Mouse (Mus musculus) heart, embryonic 11.5 days (tissue): ENCODE results near the gene Hemk1. TPM values are rescaled to one million over a fixed set of nuclear protein-coding genes. Genes with fewer than 3 reads are reported as not detected.

Experiments used
- ATAC-seq: fragments of 200-750 bp; cut with Nextera tagmentation; replicated peaks from 2 replicates; pipeline ENCODE4 v1.8.0; 2017; ENCODE audit warnings: moderate library complexity; ENCODE audit not compliant: insufficient number of reproducible peaks, low FRiP score, low TSS enrichment
- H3K27ac ChIP-seq: fragments of 300-500 bp; sonication (generic); 2 replicates; pipeline ENCODE4 v1.5.1; 2014; ENCODE audit warnings: mild to moderate bottlenecking, low read depth, low read length
- H3K27me3 ChIP-seq: fragments of 300-500 bp; sonication (generic); 2 replicates; pipeline ENCODE4 v1.6.1; 2014; ENCODE audit warnings: mild to moderate bottlenecking, low read length, mixed read lengths; ENCODE audit not compliant: control insufficient read depth, insufficient read depth
- H3K36me3 ChIP-seq: fragments of 300-500 bp; sonication (generic); 2 replicates; pipeline ENCODE4 v1.6.1; 2014; ENCODE audit warnings: mild to moderate bottlenecking, low read length, moderate library complexity, mixed read lengths; ENCODE audit not compliant: control insufficient read depth, insufficient read depth
- H3K4me1 ChIP-seq: fragments of 300-500 bp; sonication (generic); 2 replicates; pipeline ENCODE4 v1.6.1; 2014; ENCODE audit warnings: low read length; ENCODE audit not compliant: control insufficient read depth, insufficient read depth
- H3K4me2 ChIP-seq: fragments of 300-500 bp; sonication (generic); 2 replicates; pipeline ENCODE4 v1.6.1; 2014; ENCODE audit warnings: mild to moderate bottlenecking, moderate library complexity
- H3K4me3 ChIP-seq: fragments of 300-500 bp; sonication (generic); 2 replicates; pipeline ENCODE4 v1.5.1; 2014; ENCODE audit warnings: low read depth, low read length
- H3K9ac ChIP-seq: fragments of 300-500 bp; sonication (generic); 2 replicates; pipeline ENCODE4 v1.6.1; 2014; ENCODE audit warnings: mild to moderate bottlenecking, low read depth, low read length, moderate library complexity
- H3K9me3 ChIP-seq: fragments of 300-500 bp; sonication (generic); replicated peaks from 2 replicates; pipeline ENCODE4 v1.6.1; 2016; ENCODE audit warnings: low read length; ENCODE audit not compliant: control insufficient read depth
- WGBS: fragments of 180-500 bp; shearing (Covaris S2); extraction: QIAGEN DNeasy Blood & Tissue Kit; methylation state at CpG from one replicate; pipeline ENCODE4 v1.1.7; 2014; ENCODE audit not compliant: insufficient replicate concordance; 5-methylcytosine and 5-hydroxymethylcytosine counted together
- polyA plus RNA-seq: library from polyadenylated mRNA; unstranded; fragments of >200 nt; fragmentation: Nextera tagmentation; extraction: Ambion mirVana; gene quantifications from 2 replicates; pipeline ENCODE4 v1.2.1, GENCODE M21; 2014

Gene Hemk1
- polyA plus RNA-seq, 1 experiment from 2014 or later: 12.1 TPM

DNA sequence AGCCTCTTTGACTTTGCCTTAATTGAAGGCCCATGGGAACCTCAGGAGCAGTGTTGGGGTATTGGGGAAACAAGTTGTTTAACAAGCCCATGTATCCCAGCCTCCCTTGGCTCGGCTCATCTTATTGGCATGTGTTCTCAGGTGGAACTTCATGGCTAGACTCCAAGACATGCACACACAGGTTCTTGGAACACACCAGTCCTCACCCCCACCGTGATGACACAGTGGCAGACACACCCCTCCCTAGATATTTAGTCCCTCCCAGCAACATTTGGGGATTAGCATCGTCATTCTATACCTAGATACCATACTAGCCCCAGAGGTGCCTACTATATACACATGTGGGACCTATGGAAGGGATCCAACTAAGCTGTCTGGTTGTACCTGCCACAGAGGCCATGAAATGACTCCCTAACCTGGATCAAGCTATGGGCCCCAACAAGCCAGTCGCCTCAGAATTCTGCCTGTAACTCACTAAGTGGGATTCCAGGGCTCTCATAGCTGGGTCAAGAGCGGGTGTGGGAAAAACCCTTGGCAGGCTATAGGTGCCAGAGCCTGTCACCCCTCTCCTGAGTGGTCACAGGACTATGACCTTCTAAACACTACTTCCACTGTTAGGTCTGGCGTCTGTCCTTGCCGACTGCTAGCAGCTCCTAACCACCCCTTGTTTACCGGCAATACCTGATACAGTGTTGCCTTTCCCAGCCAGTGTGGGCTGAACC lies 39.9 kb downstream of the Hemk1 start:
- ATAC-seq: no peak
- Histone ChIP-seq H3K27me3 (no peaks in the 10 kb centered on the region), H3K4me2 (peak overlapping the region; percentile 97), H3K4me3 (peak overlapping the region; percentile 74), H3K27ac (no peak overlapping the region; the same call in 1 of the 2 replicates), H3K4me1 (peaks cover 43% of the 10 kb centered on the region), H3K36me3 (0 out of 2 replicates have a peak, but pooled peaks cover 7% of the 10 kb centered on the region), H3K9me3 (no peaks in the 10 kb centered on the region), H3K9ac (peak overlapping the region; percentile 84; the same call in 1 of the 2 replicates)
- 56% methylated on average over 8 of the region's 8 CpGs for WGBS

DNA sequence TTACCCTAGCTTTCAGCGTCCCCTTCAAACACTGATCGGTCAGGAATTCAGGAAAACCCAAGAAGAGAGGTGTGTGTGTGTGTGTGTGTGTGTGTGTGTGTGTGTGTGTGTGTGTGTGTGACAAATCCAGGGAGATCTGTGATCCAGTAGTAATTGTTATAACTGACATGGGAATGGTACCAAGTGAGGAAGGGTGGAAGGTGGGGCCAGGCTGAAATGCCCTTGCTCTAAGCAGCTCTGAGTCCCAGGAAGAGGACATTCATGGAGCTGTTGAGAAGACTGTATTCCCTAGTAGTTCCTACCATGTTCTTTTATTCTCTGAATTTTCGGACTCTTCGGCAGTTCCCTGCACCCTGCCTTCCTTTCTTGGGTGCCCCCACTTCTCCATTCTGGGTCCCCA lies 40.5 kb downstream of the Hemk1 start:
- Histone ChIP-seq H3K36me3 (0 out of 2 replicates have a peak, but pooled peaks cover 7% of the 10 kb centered on the region), H3K27me3 (no peaks in the 10 kb centered on the region), H3K4me3 (peak overlapping the region; percentile 74), H3K9ac (peak overlapping the region; percentile 84; the same call in 1 of the 2 replicates), H3K27ac (no peak overlapping the region), H3K9me3 (no peaks in the 10 kb centered on the region), H3K4me2 (peak overlapping the region; percentile 97), H3K4me1 (peaks cover 38% of the 10 kb centered on the region)
- no peak for ATAC-seq
- WGBS: 81% methylated on average over 4 of the region's 4 CpGs

DNA sequence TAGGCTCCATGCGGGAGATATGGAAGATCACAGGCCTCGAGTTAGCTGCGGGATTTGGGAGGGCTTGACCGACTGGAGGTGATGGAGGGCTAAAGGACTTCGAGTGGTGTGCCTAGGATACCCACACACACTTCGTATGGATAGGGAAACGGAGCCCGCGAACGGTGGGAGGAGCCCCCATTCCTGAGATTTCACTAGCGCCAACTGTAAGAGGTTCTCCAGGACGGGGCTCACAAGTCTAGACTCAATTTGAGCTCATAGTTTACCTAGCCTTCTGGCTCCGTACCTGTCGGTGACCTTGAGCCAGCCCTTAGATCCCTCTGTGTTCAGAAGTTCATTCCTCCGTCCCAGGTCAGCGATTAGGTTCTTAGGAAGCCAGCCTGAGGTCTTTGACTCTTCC lies 41.1 kb downstream of the Hemk1 start:
- 11% methylated on average over 16 of the region's 16 CpGs for WGBS
- Histone ChIP-seq H3K27me3 (no peaks in the 10 kb centered on the region), H3K4me1 (peaks cover 32% of the 10 kb centered on the region), H3K36me3 (0 out of 2 replicates have a peak, but pooled peaks cover 7% of the 10 kb centered on the region), H3K9me3 (no peaks in the 10 kb centered on the region), H3K27ac (peak overlapping the region; percentile 82), H3K9ac (peak overlapping the region; percentile 84), H3K4me3 (peak overlapping the region; percentile 74), H3K4me2 (peak overlapping the region; percentile 97)
- ATAC-seq: no peak

DNA sequence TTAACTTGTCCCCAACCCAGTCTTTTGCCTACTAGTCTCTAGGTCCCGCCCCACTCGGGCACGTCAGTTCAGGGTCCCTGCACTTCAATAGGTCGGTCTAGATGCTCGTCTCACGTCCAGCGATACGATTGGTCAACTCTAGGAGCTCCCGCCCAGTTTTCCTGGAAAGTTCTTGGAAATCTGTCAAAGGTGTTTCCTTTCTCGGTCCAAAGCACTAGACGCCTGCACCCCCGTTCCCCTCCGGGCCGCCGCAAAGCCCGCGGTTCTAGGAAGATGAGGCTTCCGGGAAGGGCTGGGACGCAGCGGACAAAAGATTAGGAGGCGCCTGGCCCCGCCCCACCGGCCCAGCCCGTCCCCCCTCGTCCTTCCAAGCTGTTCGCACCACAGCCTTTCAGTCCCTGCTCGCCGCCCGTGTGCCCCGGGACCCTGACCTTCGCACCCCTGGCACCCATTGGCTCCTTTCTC lies 41.6 kb downstream of the Hemk1 start:
- Histone ChIP-seq H3K4me2 (peak overlapping the region; percentile 97), H3K27me3 (no peaks in the 10 kb centered on the region), H3K36me3 (0 out of 2 replicates have a peak, but pooled peaks cover 7% of the 10 kb centered on the region), H3K4me3 (peak overlapping the region; percentile 74), H3K4me1 (peaks cover 29% of the 10 kb centered on the region), H3K9ac (peak overlapping the region; percentile 84), H3K27ac (peak overlapping the region; percentile 82), H3K9me3 (no peaks in the 10 kb centered on the region)
- ATAC-seq: peak; percentile 94
- WGBS: under 1% methylated on average over 31 of the region's 31 CpGs

DNA sequence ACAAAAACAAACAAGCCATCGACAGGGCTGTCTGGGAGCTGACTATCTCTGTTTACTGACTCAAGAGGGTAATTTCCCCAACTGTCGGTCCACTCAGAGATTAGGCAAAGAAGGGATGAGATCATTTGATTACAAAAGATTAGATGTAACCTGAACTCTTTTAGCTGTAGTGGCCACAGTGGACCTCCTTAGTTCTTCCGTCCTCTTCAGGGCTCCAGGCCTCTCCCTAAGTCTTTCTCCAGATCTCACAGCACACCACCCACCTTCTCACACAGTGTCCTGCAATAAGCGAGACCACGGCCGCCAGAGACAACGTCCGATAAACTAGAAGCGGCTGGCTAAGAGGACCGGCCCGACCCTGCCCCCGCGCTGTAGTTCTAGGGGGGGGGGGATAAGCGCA lies 42.1 kb downstream of the Hemk1 start:
- WGBS: 2% methylated on average over 14 of the region's 14 CpGs
- peaks cover 24% of the 10 kb centered on the region for H3K4me1 ChIP-seq
- H3K9ac ChIP-seq: peak overlapping the region; percentile 84
- H3K9me3 ChIP-seq: no peaks in the 10 kb centered on the region
- H3K27ac ChIP-seq: peak overlapping the region; percentile 82
- no peaks in the 10 kb centered on the region for H3K27me3 ChIP-seq
- peak; percentile 8; the same call in 1 of the 2 replicates for ATAC-seq
- H3K4me2 ChIP-seq: peak overlapping the region; percentile 97
- H3K4me3 ChIP-seq: peak overlapping the region; percentile 74
- 0 out of 2 replicates have a peak, but pooled peaks cover 4% of the 10 kb centered on the region for H3K36me3 ChIP-seq

DNA sequence AAGGTAGTCTGAATTCAATTTTAAA lies 42.3 kb downstream of the Hemk1 start, which contains the start of gene Cish:
Gene Cish, plus strand, starts transcription at position 11 of the 25 bp plus-strand sequence.
- peak within 1 kb of the TSS; percentile 82 for H3K27ac ChIP-seq
- H3K9me3 ChIP-seq: no peaks in the 10 kb centered on the region
- peak within 1 kb of the TSS; percentile 84 for H3K9ac ChIP-seq
- peaks cover 24% of the 10 kb centered on the region for H3K4me1 ChIP-seq
- peak within 1 kb of the TSS; percentile 74 for H3K4me3 ChIP-seq
- H3K4me2 ChIP-seq: peak within 1 kb of the TSS; percentile 97
- no peaks in the 10 kb centered on the region for H3K27me3 ChIP-seq
- no peak for ATAC-seq
- H3K36me3 ChIP-seq: 0 out of 2 replicates have a peak, but pooled peaks cover 3% of the 10 kb centered on the region

DNA sequence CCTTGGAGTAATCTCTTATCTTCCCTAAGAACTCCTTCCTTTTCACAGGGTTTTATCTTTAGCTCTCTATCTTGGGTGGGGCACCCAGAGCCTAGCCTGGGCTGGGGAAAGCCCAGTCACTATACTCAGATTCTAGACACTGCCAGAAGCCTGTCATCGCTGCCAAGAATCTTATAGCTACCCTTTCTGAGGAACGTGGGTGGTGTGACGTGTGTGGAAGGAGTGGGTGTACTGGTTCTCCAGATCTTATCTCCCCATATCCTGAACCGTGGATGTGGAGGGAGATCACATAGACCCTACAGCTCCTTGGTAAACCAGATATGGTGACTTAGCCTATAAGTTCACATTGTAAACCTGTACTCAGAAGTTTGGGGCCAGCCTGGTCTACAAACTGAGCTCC lies 42.5 kb downstream of the Hemk1 start:
- no peak for ATAC-seq
- no peaks in the 10 kb centered on the region for H3K27me3 ChIP-seq
- peaks cover 24% of the 10 kb centered on the region for H3K4me1 ChIP-seq
- H3K4me3 ChIP-seq: peak overlapping the region; percentile 74
- H3K9ac ChIP-seq: no peak overlapping the region
- no peaks in the 10 kb centered on the region for H3K9me3 ChIP-seq
- H3K36me3 ChIP-seq: 0 out of 2 replicates have a peak, but pooled peaks cover 1% of the 10 kb centered on the region
- H3K27ac ChIP-seq: peak overlapping the region; percentile 82; the same call in 1 of the 2 replicates
- 42% methylated on average over 4 of the region's 4 CpGs for WGBS
- H3K4me2 ChIP-seq: peak overlapping the region; percentile 97

DNA sequence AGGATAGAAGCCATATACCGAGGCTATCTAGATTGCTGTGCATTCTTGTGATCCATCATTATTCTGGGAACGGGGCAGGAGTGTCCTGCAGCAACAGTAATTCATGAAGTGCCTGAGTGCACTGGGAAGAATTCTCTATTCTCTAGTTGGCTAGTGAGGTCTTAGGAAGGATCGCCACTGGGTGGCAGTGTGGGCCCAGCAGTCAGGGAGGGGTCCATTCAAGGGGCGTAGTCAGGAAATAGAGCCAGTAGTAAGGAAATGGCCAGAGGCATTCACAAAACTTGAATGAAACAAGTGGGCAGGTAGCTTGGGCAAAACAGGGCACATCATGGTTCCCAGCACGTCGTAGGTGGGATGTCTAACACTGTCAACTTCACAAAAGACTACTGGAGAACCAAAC lies 43.9 kb downstream of the Hemk1 start:
- no peak for ATAC-seq
- no peak overlapping the region for H3K4me3 ChIP-seq
- no peak overlapping the region for H3K4me2 ChIP-seq
- no peak overlapping the region for H3K27ac ChIP-seq
- H3K36me3 ChIP-seq: no peaks in the 10 kb centered on the region
- H3K9me3 ChIP-seq: no peaks in the 10 kb centered on the region
- no peaks in the 10 kb centered on the region for H3K27me3 ChIP-seq
- 5% methylated on average over 6 of the region's 6 CpGs for WGBS
- H3K4me1 ChIP-seq: peaks cover 29% of the 10 kb centered on the region
- H3K9ac ChIP-seq: no peak overlapping the region

DNA sequence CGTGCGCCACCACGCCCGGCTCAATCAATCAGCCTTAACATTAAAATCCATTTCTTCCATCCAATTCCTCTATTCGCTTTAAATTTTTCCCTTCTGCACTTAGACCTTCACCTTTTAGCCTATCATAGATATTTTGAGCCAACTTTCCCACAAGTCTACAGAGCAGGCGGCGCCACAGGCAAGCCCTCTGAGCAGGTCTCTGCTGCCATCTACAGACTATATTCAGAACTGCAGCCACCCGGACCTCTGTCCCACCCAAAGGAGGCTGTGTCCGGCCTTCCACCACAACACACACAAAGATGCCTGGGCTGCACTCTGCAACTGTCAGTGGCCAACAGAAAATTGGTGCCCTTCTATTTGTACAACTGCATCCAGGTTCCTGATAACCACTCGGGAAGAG lies 47.3 kb downstream of the Hemk1 start:
- Histone ChIP-seq H3K27ac (no peak overlapping the region), H3K9ac (no peak overlapping the region), H3K9me3 (no peaks in the 10 kb centered on the region), H3K4me2 (no peak overlapping the region), H3K27me3 (peaks cover 2% of the 10 kb centered on the region; the same call in 1 of the 2 replicates), H3K4me1 (peaks cover 19% of the 10 kb centered on the region; the same call in 1 of the 2 replicates), H3K4me3 (no peak overlapping the region), H3K36me3 (no peaks in the 10 kb centered on the region)
- WGBS: 26% methylated on average over 10 of the region's 10 CpGs
- ATAC-seq: no peak
